Mouse (Mus musculus): ENCODE data around the gene Gsdma2. TPM values are rescaled to one million over a fixed set of nuclear protein-coding genes. Genes with fewer than 3 reads are reported as not detected.
"Not testable (repeated sequence)": the region's sequence is repeated elsewhere in the genome, so short reads cannot be mapped to it uniquely, and the experiment has no call there.

Gsdma2 gene
- total RNA-seq, 1 experiment from 2014 or later = 2.0 TPM

- DNase-seq = no peak
Measured at GRCm38 (mm10) chr11:98668984-98669383, 22.4 kb downstream of the Gsdma2 start.

- DNase-seq = no peak
Measured at GRCm38 (mm10) chr11:98671284-98671815, 24.8 kb downstream of the Gsdma2 start.

- DNase-seq = peak; percentile 41
Measured at GRCm38 (mm10) chr11:98671857-98672256, 25.3 kb downstream of the Gsdma2 start.

GRCm38 (mm10) chr11:98672482-98672881 lies 25.9 kb downstream of the Gsdma2 start:
- no peak for DNase-seq

- peak; percentile 79 for DNase-seq
Measured at GRCm38 (mm10) chr11:98673136-98673535, 26.6 kb downstream of the Gsdma2 start.

GRCm38 (mm10) chr11:98675829-98676363 lies 29.3 kb downstream of the Gsdma2 start:
- no peak for DNase-seq

GRCm38 (mm10) chr11:98680023-98680422 lies 33.5 kb downstream of the Gsdma2 start:
- DNase-seq = no peak

- not testable (repeated sequence) for DNase-seq
Measured at GRCm38 (mm10) chr11:98680595-98680994, 34.0 kb downstream of the Gsdma2 start.

- no peak for DNase-seq
Measured at GRCm38 (mm10) chr11:98681186-98681585, 34.6 kb downstream of the Gsdma2 start.

GRCm38 (mm10) chr11:98681786-98682745 lies 35.5 kb downstream of the Gsdma2 start, which contains the start of gene Psmd3:
Gene Psmd3, plus strand, starts transcription at chr11:98682554.
- DNase-seq = peak; percentile 98

- DNase-seq = peak; percentile 35
Measured at GRCm38 (mm10) chr11:98682811-98683210, 36.3 kb downstream of the Gsdma2 start.

- no peak for DNase-seq
Measured at GRCm38 (mm10) chr11:98685642-98686041, 39.1 kb downstream of the Gsdma2 start.

GRCm38 (mm10) chr11:98686976-98687375 lies 40.4 kb downstream of the Gsdma2 start:
- no peak for DNase-seq

- no peak for DNase-seq
Measured at GRCm38 (mm10) chr11:98688009-98688408, 41.5 kb downstream of the Gsdma2 start.

GRCm38 (mm10) chr11:98693201-98693600 lies 46.6 kb downstream of the Gsdma2 start:
- no peak for DNase-seq

- DNase-seq = no peak
Measured at GRCm38 (mm10) chr11:98693746-98694145, 47.2 kb downstream of the Gsdma2 start.

GRCm38 (mm10) chr11:98694301-98694700 lies 47.7 kb downstream of the Gsdma2 start:
- DNase-seq = no peak

- DNase-seq = no peak
Measured at GRCm38 (mm10) chr11:98695408-98695807, 48.8 kb downstream of the Gsdma2 start.

GRCm38 (mm10) chr11:98696454-98697216 lies 50.1 kb downstream of the Gsdma2 start:
- DNase-seq = no peak

- no peak for DNase-seq
Measured at GRCm38 (mm10) chr11:98697225-98697624, 50.7 kb downstream of the Gsdma2 start.

- no peak for DNase-seq
Measured at GRCm38 (mm10) chr11:98698849-98699640, 52.5 kb downstream of the Gsdma2 start.

- DNase-seq = peak; percentile 86
Measured at GRCm38 (mm10) chr11:98699911-98700310, 53.4 kb downstream of the Gsdma2 start.

Measured in adrenal gland, postnatal 14 days (tissue).